26 mouse cellular contexts compared by ENCODE assay signal in genomic region chr11:62269097-62269496, GRCm38 (mm10). TPM values are rescaled to one million over a fixed set of nuclear protein-coding genes. Genes with fewer than 3 reads are reported as not detected.
A peak's percentile ranks its signal among the peaks of the same experiment; 100 is the strongest.
DNase-seq lines count a peak whose midpoint lies in the region; ATAC-seq and TF ChIP-seq lines count a peak whose summit lies in the region.
"Had no signal": no experiment of that assay in that cellular context is flagged by ENCODE, and none has a peak within 500 bp of the region (broad histone marks: within the 10 kb centered on the region; RNA-seq: fewer than 3 reads in every experiment).

No protein-coding gene starts in this region.

- peak; percentile 7 for DNase-seq in gastrocnemius, adult 2 months
- DNase-seq in gastrocnemius, postnatal 25 days = no peak
- no peak for DNase-seq in CH12.LX (ENCODE audit: extremely low read depth)
- peak; percentile 21 for DNase-seq in R1 (ENCODE audit: low read depth, low spot score)
- peak; percentile 12 for DNase-seq in embryonic facial prominence, embryonic 14.5 days (ENCODE audit: low spot score)
- no peak for DNase-seq in right cerebral cortex, postnatal 4 days
- DNase-seq in right cerebral cortex, adult 18-20 months = no peak
- DNase-seq: adrenal gland, adult 8-10 months; adrenal gland, postnatal 25 days; B cell, adult 2 months; cerebellum, adult 11-12 months; cerebellum, adult 9-10 months; cerebellum, postnatal 14 days; gastrocnemius, postnatal 10 days; heart, adult 11 months; heart, postnatal 36 days; kidney, adult 11 months had no signal

- H3K27ac ChIP-seq in gastrocnemius, adult 2 months = no peak overlapping the region
- H3K27ac ChIP-seq in CH12.LX (ENCODE audit: insufficient read depth, low read depth) = no peak overlapping the region
- no peak overlapping the region for H3K27ac ChIP-seq in embryonic facial prominence, embryonic 14.5 days (replicated peaks; ENCODE audit: low read depth, low read length)
- H3K27ac ChIP-seq: embryonic facial prominence, embryonic 12.5 days; forebrain, embryonic 13.5 days; hindbrain, embryonic 10.5 days; hindbrain, embryonic 13.5 days; intestine, embryonic 15.5 days had no signal

- H3K4me3 ChIP-seq in gastrocnemius, adult 2 months = no peak overlapping the region
- H3K4me3 ChIP-seq in CH12.LX (replicated peaks in 1 of 3; ENCODE audit: low read depth in 2 of 3, low read length in 2 of 3, poor library complexity in 1 of 3) = no peak overlapping the region
- H3K4me3 ChIP-seq in embryonic facial prominence, embryonic 14.5 days (ENCODE audit: low read depth, low read length) = no peak overlapping the region
- H3K4me3 ChIP-seq: embryonic facial prominence, embryonic 12.5 days; erythroblast, embryonic 14.5 days; forebrain, embryonic 13.5 days; hindbrain, embryonic 10.5 days; hindbrain, embryonic 13.5 days; intestine, embryonic 15.5 days had no signal

- TF ChIP-seq POLR2A in CH12.LX (IDR thresholded peaks at IDR 0.05; ENCODE audit: low read depth, low read length) = no peak

- dilution Hi-C loops in CH12.LX (cut with MboI; ENCODE audit: extremely low pct_ligation_motif_present, extremely low pct_unique_long_range_greater_than_20kb, low sequenced_read_pairs) = no loop called here

- no peak overlapping the region for H3K4me2 ChIP-seq in CH12.LX (ENCODE audit: insufficient read depth, low read depth, poor library complexity, severe bottlenecking)
- no peak overlapping the region for H3K4me2 ChIP-seq in embryonic facial prominence, embryonic 14.5 days (ENCODE audit: low read depth, low read length)
- H3K4me2 ChIP-seq: embryonic facial prominence, embryonic 12.5 days; forebrain, embryonic 13.5 days; heart, embryonic 11.5 days; hindbrain, embryonic 13.5 days; intestine, embryonic 15.5 days had no signal

- no peak overlapping the region for H3K9ac ChIP-seq in CH12.LX (ENCODE audit: insufficient read depth, low read depth)
- H3K9ac ChIP-seq in embryonic facial prominence, embryonic 14.5 days (ENCODE audit: low read depth, low read length) = no peak overlapping the region
- H3K9ac ChIP-seq: embryonic facial prominence, embryonic 12.5 days; forebrain, embryonic 13.5 days; hindbrain, embryonic 13.5 days; intestine, embryonic 15.5 days had no signal

- peaks cover 25 to 39% of the 10 kb centered on the region in 2 experiments for H3K4me1 ChIP-seq in CH12.LX (ENCODE audit: control insufficient read depth in 1 of 2, insufficient read depth in 2 of 2)
- peaks cover 10% of the 10 kb centered on the region; the same call in 1 of the 2 replicates for H3K4me1 ChIP-seq in embryonic facial prominence, embryonic 14.5 days (ENCODE audit: control insufficient read depth, insufficient read depth, low read length)

- H3K27me3 ChIP-seq in CH12.LX (replicated peaks) = no peaks in the 10 kb centered on the region
- no peaks in the 10 kb centered on the region for H3K27me3 ChIP-seq in embryonic facial prominence, embryonic 14.5 days (replicated peaks; ENCODE audit: control insufficient read depth, insufficient read depth, low read length)
- H3K27me3 ChIP-seq: embryonic facial prominence, embryonic 12.5 days; forebrain, embryonic 13.5 days; hindbrain, embryonic 13.5 days; intestine, embryonic 15.5 days had no signal

- in situ Hi-C loops in CH12.LX (cut with MboI; ENCODE audit: low pct_ligation_motif_present, low pct_unique_long_range_greater_than_20kb, low sequenced_read_pairs) = no loop called here

- intact Hi-C loops in gastrocnemius, adult 2 months (cut with DNase I) = no loop called here

- no peak for ATAC-seq in embryonic facial prominence, embryonic 14.5 days (ENCODE audit: low read depth)
- ATAC-seq: forebrain, embryonic 13.5 days; forebrain, embryonic 16.5 days; hindbrain, embryonic 16.5 days; intestine, embryonic 15.5 days had no signal

- no peak for TF ChIP-seq RAD21 in CH12.LX (IDR thresholded peaks at IDR 0.05; ENCODE audit: low read depth, low read length)

- H3K9me3 ChIP-seq in CH12.LX (replicated peaks; ENCODE audit: low read length) = no peaks in the 10 kb centered on the region
- no peaks in the 10 kb centered on the region for H3K9me3 ChIP-seq in embryonic facial prominence, embryonic 14.5 days (ENCODE audit: control insufficient read depth, low read length)
- H3K9me3 ChIP-seq: embryonic facial prominence, embryonic 12.5 days; forebrain, embryonic 13.5 days; hindbrain, embryonic 10.5 days; hindbrain, embryonic 13.5 days; intestine, embryonic 15.5 days had no signal

- peaks cover 13 to 57% of the 10 kb centered on the region in 2 experiments for H3K36me3 ChIP-seq in CH12.LX (replicated peaks in 1 of 2; ENCODE audit: control insufficient read depth in 1 of 2, insufficient read depth in 1 of 2, low read length in 1 of 2)
- H3K36me3 ChIP-seq in embryonic facial prominence, embryonic 14.5 days (ENCODE audit: control insufficient read depth, insufficient read depth, low read length) = 0 out of 2 replicates have a peak, but pooled peaks cover 6% of the 10 kb centered on the region
- H3K36me3 ChIP-seq: hindbrain, embryonic 10.5 days; hindbrain, embryonic 13.5 days; intestine, embryonic 15.5 days had no signal

- TF ChIP-seq CTCF in gastrocnemius, adult 2 months (IDR thresholded peaks at IDR 0.05) = no peak
- TF ChIP-seq CTCF in CH12.LX (conservative IDR thresholded peaks at IDR 0.05 in 1 of 2, IDR thresholded peaks at IDR 0.05 in 1 of 2; ENCODE audit: low read depth in 2 of 2, low read length in 2 of 2) = no peak

- 55% methylated on average over 12 of the region's 12 CpGs for WGBS in embryonic facial prominence, embryonic 14.5 days

- no peaks in the 10 kb centered on the region for H3K79me2 ChIP-seq in CH12.LX (replicated peaks; ENCODE audit: control insufficient read depth, extremely low read depth, insufficient read depth, poor library complexity, severe bottlenecking)

- TF ChIP-seq EP300 in CH12.LX (IDR thresholded peaks at IDR 0.05; ENCODE audit: low read length) = no peak

TF ChIP-seq in CH12.LX, 34 proteins besides CTCF, POLR2A, EP300 and RAD21:
- TF ChIP-seq CHD1 (IDR thresholded peaks at IDR 0.05; ENCODE audit: low read depth, low read length) = 0 out of 2 replicates have a peak, but pooled peaks have one; percentile 53
- TF ChIP-seq USF2 (conservative IDR thresholded peaks at IDR 0.05; ENCODE audit: low read depth, low read length) = no peak

RNA-seq across cellular contexts. Expression of gene Zswim7, which starts 12.1 kb away (rescaled TPM):
- total RNA-seq in gastrocnemius, adult 2 months (2021) = 10 to 100 TPM; 33.5 to 40.6 TPM
- 10 to 100 TPM; 26.7 to 29.2 TPM for total RNA-seq in gastrocnemius, postnatal 25 days (2021)
- total RNA-seq in CH12.LX (2012; rRNA removed) (38.8 and 44.2 TPM in 2 replicates), CH12.LX (2014; rRNA removed) (62.3 and 62.5 TPM in 2 replicates)
- polyA plus RNA-seq in CH12.LX (2012; ENCODE audit: insufficient read length, low read depth) = 57.8 and 58.2 TPM in 2 replicates
- 25.2 and 27.0 TPM in 2 replicates for polyA plus RNA-seq in embryonic facial prominence, embryonic 14.5 days (2014; fragmentation: Nextera tagmentation; extraction: Ambion mirVana)

RNA-seq across cellular contexts. Expression of gene Ttc19, which starts 12.2 kb away (rescaled TPM):
- 10 to 100 TPM; 37.4 to 50.1 TPM for total RNA-seq in gastrocnemius, adult 2 months (2021)
- 10 to 100 TPM; 28.5 to 39.9 TPM for total RNA-seq in gastrocnemius, postnatal 25 days (2021)
- 13.0 and 16.1 TPM in 2 replicates for total RNA-seq in CH12.LX (2012; rRNA removed)
- 22.6 and 27.3 TPM in 2 replicates for total RNA-seq in CH12.LX (2014; rRNA removed)
- 22.2 and 28.3 TPM in 2 replicates for polyA plus RNA-seq in CH12.LX (2012; ENCODE audit: insufficient read length, low read depth)
- 16.7 and 17.5 TPM in 2 replicates for polyA plus RNA-seq in embryonic facial prominence, embryonic 14.5 days (2014; fragmentation: Nextera tagmentation; extraction: Ambion mirVana)

RNA-seq across cellular contexts. Expression of gene Adora2b, which starts 20.3 kb away (rescaled TPM):
- under 1 TPM; 0.26 to 0.95 TPM for total RNA-seq in gastrocnemius, adult 2 months (2021)
- under 1 TPM; 0.49 to 0.94 TPM for total RNA-seq in gastrocnemius, postnatal 25 days (2021)
- total RNA-seq in CH12.LX (2012; rRNA removed) (0.92 and 1.7 TPM in 2 replicates), CH12.LX (2014; rRNA removed) (0.45 and 0.77 TPM in 2 replicates)
- polyA plus RNA-seq in CH12.LX (2012; ENCODE audit: insufficient read length, low read depth) = 0.44 and 0.87 TPM in 2 replicates
- polyA plus RNA-seq in embryonic facial prominence, embryonic 14.5 days (2014; fragmentation: Nextera tagmentation; extraction: Ambion mirVana) = 12.0 and 13.8 TPM in 2 replicates

Comparison
In these comparisons a context has a peak if more than half of its experiments do, and no peak if none do; other contexts are left out.
1. DNase-seq: peak in gastrocnemius, adult 2 months (single experiment), R1 (single experiment) and embryonic facial prominence, embryonic 14.5 days (single experiment); none in gastrocnemius, postnatal 25 days (single experiment), CH12.LX (single experiment), right cerebral cortex, postnatal 4 days (single experiment) and right cerebral cortex, adult 18-20 months (single experiment).